Mouse (Mus musculus): ENCODE measurements around the gene Shq1. TPM values are rescaled to one million over a fixed set of nuclear protein-coding genes. Genes with fewer than 3 reads are reported as not detected.

The Shq1 gene
- polyA plus RNA-seq, 1 experiment: 4.6 TPM

- WGBS: 55% methylated on average over 2 of the region's 2 CpGs
- H3K4me1 ChIP-seq (ENCODE audit: control insufficient read depth, insufficient read depth, low read length): no peaks in the 10 kb centered on the region
- no peaks in the 10 kb centered on the region for H3K27me3 ChIP-seq (replicated peaks; ENCODE audit: control insufficient read depth, insufficient read depth, low read length)
- H3K27ac ChIP-seq (ENCODE audit: insufficient read depth, low read depth, low read length): no peak overlapping the region
- no peak for DNase-seq
- no peak overlapping the region for H3K4me3 ChIP-seq (ENCODE audit: insufficient read depth, low read depth, low read length)
- TF ChIP-seq CTCF (conservative IDR thresholded peaks at IDR 0.05; ENCODE audit: insufficient read depth, insufficient read length, low read depth, low read length) (no peak), POLR2A (IDR thresholded peaks at IDR 0.05; ENCODE audit: low read depth, low read length) (no peak)
- no peaks in the 10 kb centered on the region for H3K36me3 ChIP-seq (ENCODE audit: control insufficient read depth, insufficient read depth, low read length)
Observed at GRCm38 (mm10) chr6:100622861-100623507, 48.0 kb downstream of the Shq1 start.

GRCm38 (mm10) chr6:100620411-100620810 lies 50.5 kb downstream of the Shq1 start:
- Histone ChIP-seq H3K27me3 (replicated peaks; ENCODE audit: control insufficient read depth, insufficient read depth, low read length) (no peaks in the 10 kb centered on the region), H3K27ac (ENCODE audit: insufficient read depth, low read depth, low read length) (no peak overlapping the region), H3K36me3 (ENCODE audit: control insufficient read depth, insufficient read depth, low read length) (no peaks in the 10 kb centered on the region), H3K4me1 (ENCODE audit: control insufficient read depth, insufficient read depth, low read length) (no peaks in the 10 kb centered on the region), H3K4me3 (ENCODE audit: insufficient read depth, low read depth, low read length) (no peak overlapping the region)
- no peak for DNase-seq
- TF ChIP-seq CTCF (conservative IDR thresholded peaks at IDR 0.05; ENCODE audit: insufficient read depth, insufficient read length, low read depth, low read length) (no peak), POLR2A (IDR thresholded peaks at IDR 0.05; ENCODE audit: low read depth, low read length) (no peak)
- 89% methylated on average over 3 of the region's 3 CpGs for WGBS

- 89% methylated on average over 7 of the region's 7 CpGs for WGBS
Observed at GRCm38 (mm10) chr6:100619309-100619708, 51.6 kb downstream of the Shq1 start.

GRCm38 (mm10) chr6:100616133-100616532 lies 54.8 kb downstream of the Shq1 start:
- Histone ChIP-seq H3K36me3 (ENCODE audit: control insufficient read depth, insufficient read depth, low read length) (no peaks in the 10 kb centered on the region), H3K27ac (ENCODE audit: insufficient read depth, low read depth, low read length) (no peak overlapping the region), H3K27me3 (replicated peaks; ENCODE audit: control insufficient read depth, insufficient read depth, low read length) (no peaks in the 10 kb centered on the region), H3K4me1 (ENCODE audit: control insufficient read depth, insufficient read depth, low read length) (no peaks in the 10 kb centered on the region), H3K4me3 (ENCODE audit: insufficient read depth, low read depth, low read length) (no peak overlapping the region)
- WGBS: 79% methylated on average over 4 of the region's 4 CpGs
- DNase-seq: no peak
- TF ChIP-seq POLR2A (IDR thresholded peaks at IDR 0.05; ENCODE audit: low read depth, low read length) (no peak), CTCF (conservative IDR thresholded peaks at IDR 0.05; ENCODE audit: insufficient read depth, insufficient read length, low read depth, low read length) (no peak)

More at GRCm38 (mm10) chr6:100619309-100619708, 51.6 kb downstream of the Shq1 start:
- Histone ChIP-seq H3K27me3 (replicated peaks; ENCODE audit: control insufficient read depth, insufficient read depth, low read length) (no peaks in the 10 kb centered on the region), H3K4me1 (ENCODE audit: control insufficient read depth, insufficient read depth, low read length) (no peaks in the 10 kb centered on the region), H3K36me3 (ENCODE audit: control insufficient read depth, insufficient read depth, low read length) (no peaks in the 10 kb centered on the region), H3K4me3 (ENCODE audit: insufficient read depth, low read depth, low read length) (no peak overlapping the region), H3K27ac (ENCODE audit: insufficient read depth, low read depth, low read length) (no peak overlapping the region)
- DNase-seq: no peak
- TF ChIP-seq CTCF (conservative IDR thresholded peaks at IDR 0.05; ENCODE audit: insufficient read depth, insufficient read length, low read depth, low read length): no peak
- no peak for TF ChIP-seq POLR2A (IDR thresholded peaks at IDR 0.05; ENCODE audit: low read depth, low read length)

DNA sequence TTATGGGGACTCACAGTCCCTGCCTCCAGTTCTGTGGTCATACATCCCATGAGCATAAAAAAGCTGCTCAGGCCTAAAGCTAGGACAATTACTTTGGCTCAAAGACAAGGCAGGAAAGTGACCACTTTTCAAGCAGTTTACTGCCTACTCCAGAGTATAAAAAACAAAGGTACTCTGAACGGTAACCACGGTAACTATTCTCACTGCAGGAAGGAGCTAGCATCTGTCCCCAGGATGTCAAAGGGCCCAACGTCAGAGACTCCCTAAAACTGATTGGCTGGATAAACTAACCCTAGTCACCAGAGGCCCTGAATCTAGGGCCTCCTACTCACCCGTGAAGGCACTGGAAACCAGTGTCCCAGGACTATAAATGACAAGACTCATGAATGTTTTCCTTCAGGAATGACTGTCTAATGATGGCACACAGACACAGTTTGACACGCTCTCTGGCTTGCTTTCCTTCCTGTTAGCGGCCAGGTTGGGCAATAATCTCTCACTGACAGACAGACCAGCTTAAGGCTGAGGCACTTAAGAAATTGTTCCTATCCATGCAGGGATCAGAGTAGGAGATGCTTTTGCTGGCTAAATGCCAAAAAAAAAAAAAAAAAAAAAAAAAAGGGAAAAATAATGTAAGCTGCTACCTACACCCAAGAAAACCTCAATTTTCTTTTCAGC lies 57.2 kb downstream of the Shq1 start:
- Histone ChIP-seq H3K36me3 (ENCODE audit: control insufficient read depth, insufficient read depth, low read length) (no peaks in the 10 kb centered on the region), H3K4me1 (ENCODE audit: control insufficient read depth, insufficient read depth, low read length) (no peaks in the 10 kb centered on the region), H3K27me3 (replicated peaks; ENCODE audit: control insufficient read depth, insufficient read depth, low read length) (no peaks in the 10 kb centered on the region), H3K4me3 (ENCODE audit: insufficient read depth, low read depth, low read length) (no peak overlapping the region), H3K27ac (ENCODE audit: insufficient read depth, low read depth, low read length) (no peak overlapping the region)
- WGBS: 75% methylated on average over 6 of the region's 6 CpGs
- no peak for TF ChIP-seq CTCF (conservative IDR thresholded peaks at IDR 0.05; ENCODE audit: insufficient read depth, insufficient read length, low read depth, low read length)
- no peak for TF ChIP-seq POLR2A (IDR thresholded peaks at IDR 0.05; ENCODE audit: low read depth, low read length)
- no peak for DNase-seq

GRCm38 (mm10) chr6:100610897-100611575 lies 59.9 kb downstream of the Shq1 start:
- Histone ChIP-seq H3K4me1 (ENCODE audit: control insufficient read depth, insufficient read depth, low read length) (no peaks in the 10 kb centered on the region), H3K27me3 (replicated peaks; ENCODE audit: control insufficient read depth, insufficient read depth, low read length) (no peaks in the 10 kb centered on the region), H3K27ac (ENCODE audit: insufficient read depth, low read depth, low read length) (no peak overlapping the region), H3K4me3 (ENCODE audit: insufficient read depth, low read depth, low read length) (no peak overlapping the region), H3K36me3 (ENCODE audit: control insufficient read depth, insufficient read depth, low read length) (no peaks in the 10 kb centered on the region)
- TF ChIP-seq POLR2A (IDR thresholded peaks at IDR 0.05; ENCODE audit: low read depth, low read length) (no peak), CTCF (conservative IDR thresholded peaks at IDR 0.05; ENCODE audit: insufficient read depth, insufficient read length, low read depth, low read length) (no peak)
- 85% methylated on average over 7 of the region's 7 CpGs for WGBS
- no peak for DNase-seq

GRCm38 (mm10) chr6:100610182-100610581 lies 60.8 kb downstream of the Shq1 start:
- TF ChIP-seq POLR2A (IDR thresholded peaks at IDR 0.05; ENCODE audit: low read depth, low read length) (no peak), CTCF (conservative IDR thresholded peaks at IDR 0.05; ENCODE audit: insufficient read depth, insufficient read length, low read depth, low read length) (no peak)
- Histone ChIP-seq H3K27ac (ENCODE audit: insufficient read depth, low read depth, low read length) (no peak overlapping the region), H3K36me3 (ENCODE audit: control insufficient read depth, insufficient read depth, low read length) (no peaks in the 10 kb centered on the region), H3K4me1 (ENCODE audit: control insufficient read depth, insufficient read depth, low read length) (no peaks in the 10 kb centered on the region), H3K27me3 (replicated peaks; ENCODE audit: control insufficient read depth, insufficient read depth, low read length) (no peaks in the 10 kb centered on the region), H3K4me3 (ENCODE audit: insufficient read depth, low read depth, low read length) (no peak overlapping the region)
- 73% methylated on average over 8 of the region's 8 CpGs for WGBS
- no peak for DNase-seq

Measured in kidney, adult 2 months (tissue).